Mouse (Mus musculus): ENCODE results near the gene Rasgef1b.

DNA sequence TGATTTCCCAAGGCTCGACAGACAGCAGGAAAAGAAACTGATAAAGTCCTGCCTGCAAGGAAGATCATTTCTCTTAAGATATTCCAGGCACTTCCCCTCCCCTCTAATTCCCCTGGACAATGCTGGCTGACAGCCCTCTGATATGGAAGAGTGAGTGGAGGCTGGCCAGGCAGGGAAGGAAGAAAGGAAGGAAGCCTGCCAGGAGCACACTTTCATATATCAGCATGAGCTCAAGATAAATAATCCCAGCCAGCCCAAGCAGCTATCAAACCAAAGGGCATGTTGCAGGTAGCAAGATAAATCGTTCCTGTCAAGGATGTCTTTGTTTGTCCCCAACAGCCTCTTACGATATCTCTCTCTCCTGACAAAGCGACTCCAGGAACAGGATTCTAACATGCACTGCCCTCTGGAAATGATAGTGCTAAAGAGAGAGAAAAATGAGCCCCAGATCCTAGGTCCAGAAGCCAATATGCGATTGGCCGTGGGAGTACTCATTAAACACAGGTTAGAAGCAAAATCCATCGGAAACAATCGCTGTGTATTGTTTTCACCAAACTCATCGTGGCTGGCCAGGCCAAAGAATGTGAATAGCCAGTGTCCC is 58.8 kb downstream of the Rasgef1b start:
- TF ChIP-seq TCF12 (IDR thresholded peaks at IDR 0.05; ENCODE audit: insufficient read depth, poor library complexity, severe bottlenecking) (no peak), USF1 (IDR thresholded peaks at IDR 0.05; ENCODE audit: low read depth) (no peak), POLR2A (IDR thresholded peaks at IDR 0.05; ENCODE audit: insufficient read length, low read depth) (no peak), MAX (IDR thresholded peaks at IDR 0.05; ENCODE audit: low read depth) (no peak), MYOG (IDR thresholded peaks at IDR 0.05; ENCODE audit: control insufficient read depth in 1 of 3, insufficient read depth in 1 of 3, insufficient read length in 2 of 3, low read depth in 2 of 3) (no peak), E2F4 (IDR thresholded peaks at IDR 0.05; ENCODE audit: insufficient read depth) (no peak), POLR2AphosphoS2 (IDR thresholded peaks at IDR 0.05; ENCODE audit: insufficient read length, low read depth) (no peak), MYOD1 (IDR thresholded peaks at IDR 0.05; ENCODE audit: control insufficient read depth in 1 of 3, insufficient read length in 2 of 3, low read depth in 2 of 3) (no peak), REST (IDR thresholded peaks at IDR 0.05; ENCODE audit: insufficient read depth, insufficient read length) (no peak), TCF3 (IDR thresholded peaks at IDR 0.05; ENCODE audit: insufficient read length, low read depth) (no peak)
